Mouse (Mus musculus): ENCODE data around the gene Chek1. TPM values are rescaled to one million over a fixed set of nuclear protein-coding genes. Genes with fewer than 3 reads are reported as not detected.

Gene Chek1
- total RNA-seq (2021), result under 1 TPM; 0.12 to 0.31 TPM
- long read RNA-seq, experiment 1, result 0 reads
- long read RNA-seq, experiment 2, partial matches to known transcripts, result 0 of 1 reads
- long read RNA-seq, experiment 2, other reads (novel, unspliced or antisense), result 0 of 1 reads

GRCm38 (mm10) chr9:36727034-36727755, at the start of gene Chek1:
Chek1 (minus strand) TSS chr9:36727065.
- no peak for DNase-seq
- intact Hi-C loops (cut with DNase I), result no loop called here

- intact Hi-C loops (cut with DNase I), result no loop called here
- DNase-seq, result no peak
Measured at GRCm38 (mm10) chr9:36769048-36769413, 42.2 kb upstream of the Chek1 start.

DNA sequence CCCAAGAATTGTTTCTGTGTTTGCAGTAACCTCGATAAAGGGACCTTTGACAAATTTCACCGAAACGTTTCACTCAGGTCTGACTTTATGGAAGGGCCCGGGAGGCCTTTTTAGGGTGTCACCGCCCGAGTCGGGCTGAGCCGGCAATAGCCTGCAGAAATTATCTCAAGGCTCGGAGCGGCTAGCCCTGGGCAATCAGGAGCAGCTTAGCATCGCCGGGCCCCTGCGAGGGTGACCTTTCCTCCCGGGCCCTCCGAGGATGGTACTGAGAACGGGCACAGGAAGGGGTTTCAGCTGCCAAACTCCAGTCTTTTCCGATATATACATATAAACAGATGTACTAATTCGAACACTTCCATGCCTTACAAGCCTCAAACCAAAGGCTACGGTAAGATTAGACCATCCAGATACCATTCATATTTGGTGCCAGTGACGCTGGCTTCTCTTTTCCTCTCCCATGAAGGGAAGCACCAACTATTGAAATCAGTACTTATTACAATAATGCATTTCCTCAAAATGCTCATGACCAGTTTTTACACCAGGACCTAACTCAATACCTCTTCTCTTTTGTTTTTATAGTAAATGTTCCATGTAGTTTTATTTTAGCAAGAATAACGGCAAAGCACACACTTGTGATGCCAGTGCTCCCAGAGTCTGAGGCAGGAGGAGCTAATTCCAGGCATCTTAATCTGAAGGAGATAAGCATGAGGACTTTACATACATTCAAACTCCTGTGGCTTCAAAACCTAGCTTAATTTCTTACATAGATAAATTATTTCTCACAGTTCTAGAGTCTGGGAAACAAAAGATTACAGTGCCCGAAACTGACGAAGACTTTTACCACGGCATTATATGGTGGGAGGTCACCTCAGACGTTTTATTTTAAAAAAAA, 41.5 kb upstream of the Chek1 start:
- DNase-seq, result peak; percentile 14 to 43
- intact Hi-C loops (cut with DNase I), result no loop called here

DNA sequence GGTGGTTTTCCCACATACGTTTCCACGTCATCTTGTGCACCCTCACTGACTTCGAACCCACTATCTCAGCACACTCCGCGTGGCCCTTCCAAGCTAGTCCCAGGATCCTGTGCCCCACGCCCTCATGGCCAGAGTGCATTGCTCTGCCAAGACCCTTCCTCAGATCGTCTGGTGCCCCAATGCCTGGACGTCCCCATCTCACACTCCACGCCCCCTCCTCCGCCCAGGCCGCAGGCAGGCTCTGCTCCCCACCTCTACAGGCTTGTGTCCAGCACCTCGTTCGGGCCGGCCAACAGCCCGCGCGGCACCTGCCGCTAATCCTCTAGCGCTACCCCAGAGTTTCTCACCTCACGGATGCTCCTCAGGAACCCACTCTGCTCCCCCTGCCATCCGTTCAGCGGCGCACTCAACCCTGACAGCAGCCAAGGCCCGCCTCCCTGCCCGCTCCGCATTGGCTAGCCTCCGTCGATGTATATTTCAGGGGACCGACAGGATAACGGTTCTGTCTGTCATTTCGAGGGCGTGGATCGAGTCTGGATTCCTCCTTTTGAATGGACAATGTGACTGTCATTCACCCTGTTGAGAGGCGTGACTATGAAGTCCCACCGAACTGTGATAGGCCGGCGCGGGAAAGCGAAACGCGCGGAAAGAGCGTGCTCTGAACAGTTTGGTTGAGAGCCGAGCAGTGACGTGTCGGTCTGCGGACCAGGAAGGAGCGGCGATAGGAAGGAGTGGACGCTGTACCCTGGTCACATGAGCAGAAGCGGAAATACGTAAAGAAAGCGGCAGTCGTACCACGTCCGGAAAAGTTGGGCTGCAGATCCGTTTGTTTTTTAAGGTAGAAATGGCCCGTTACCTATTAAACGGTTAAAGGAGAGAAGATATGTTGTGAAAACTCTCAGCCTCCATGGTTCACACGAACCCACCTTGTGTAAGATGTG, 40.6 kb upstream of the Chek1 start, which contains the start of gene Stt3a:
Stt3a (minus strand) TSS at position 477 of the 941 bp plus-strand sequence.
- intact Hi-C loops (cut with DNase I), result no loop called here
- DNase-seq, result peak; percentile 97 to 99

DNA sequence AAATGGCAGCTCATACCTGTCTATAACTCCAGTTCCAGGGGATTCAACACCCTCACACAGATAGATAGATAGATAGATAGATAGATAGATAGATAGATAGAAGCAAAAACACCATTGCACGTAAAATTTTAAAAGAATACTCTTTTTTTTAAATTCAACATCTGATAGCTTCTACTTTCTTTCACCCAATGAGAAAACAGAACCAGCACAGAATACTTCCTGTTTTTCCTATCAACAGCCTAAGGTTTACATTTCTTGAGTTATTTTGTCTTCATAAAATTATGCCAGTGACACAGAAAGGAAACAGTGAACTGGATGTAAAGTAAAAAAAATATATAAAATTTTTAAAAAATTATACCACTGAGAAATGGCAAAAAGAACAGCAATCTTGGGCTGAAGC, 37.5 kb upstream of the Chek1 start:
- intact Hi-C loops (cut with DNase I), result no loop called here
- DNase-seq, result no peak

- DNase-seq, result peak; percentile 79 to 83
- intact Hi-C loops (cut with DNase I), result no loop called here
Measured at GRCm38 (mm10) chr9:36726131-36727033, 483 bp downstream of the Chek1 start.

DNA sequence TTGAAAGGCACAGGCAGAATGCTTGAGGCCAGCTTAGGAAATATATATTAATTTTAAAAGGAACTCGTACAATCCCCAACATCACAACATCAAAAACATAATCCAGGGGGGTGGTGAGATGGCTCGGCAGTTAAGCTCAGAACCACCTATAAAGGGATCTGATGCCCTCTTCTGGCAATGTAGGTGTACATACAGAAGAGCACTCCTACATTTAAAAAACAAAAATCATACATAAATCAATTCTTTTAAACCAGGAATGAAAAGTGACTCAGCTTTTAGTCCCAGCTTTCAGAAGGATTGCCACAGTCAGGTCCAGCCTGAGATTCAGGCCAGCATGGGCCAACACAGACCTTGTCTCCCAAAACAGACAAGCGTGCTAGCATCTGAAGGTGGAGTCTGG, 10.2 kb downstream of the Chek1 start:
- no peak for DNase-seq
- intact Hi-C loops (cut with DNase I), result no loop called here

DNA sequence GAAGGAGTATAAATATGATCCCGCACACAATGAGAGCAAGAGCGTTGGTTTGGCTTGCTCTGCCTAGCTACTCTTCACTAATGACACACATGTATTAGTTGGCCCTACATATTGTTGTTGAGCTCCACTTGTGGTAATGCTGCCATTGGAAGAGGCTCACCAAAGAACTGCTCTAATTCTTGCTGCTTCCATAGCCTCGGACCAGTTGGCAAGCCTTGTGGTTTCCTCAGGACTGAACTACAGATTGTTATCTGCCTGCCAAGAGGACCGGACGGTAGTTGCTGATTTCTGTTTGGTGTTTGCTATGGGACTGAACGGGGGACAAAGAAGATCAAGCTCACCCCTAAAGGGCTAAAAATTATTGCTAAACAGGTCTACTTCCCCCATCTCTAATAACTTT, 19.6 kb downstream of the Chek1 start:
- no peak for DNase-seq
- intact Hi-C loops (cut with DNase I), result no loop called here

DNA sequence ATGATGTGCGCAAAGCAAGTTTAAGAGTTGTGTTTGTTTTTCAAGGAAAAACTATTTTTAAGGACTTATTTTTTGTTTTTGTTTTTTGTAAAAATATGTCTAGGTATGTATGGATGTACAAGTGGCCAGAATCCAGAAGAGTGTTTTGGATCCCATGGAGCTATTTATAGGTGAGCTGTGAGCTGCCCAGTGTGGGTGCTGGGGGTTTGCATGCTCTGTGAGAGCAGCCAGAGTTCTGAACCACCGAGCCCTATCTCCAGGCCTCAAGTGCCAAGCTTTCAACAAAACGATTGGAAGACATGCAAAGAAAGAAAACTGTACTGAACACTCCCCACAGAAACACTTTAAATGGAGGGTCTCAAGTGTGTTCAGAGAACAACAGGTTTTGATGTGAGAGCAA, 20.9 kb downstream of the Chek1 start:
- DNase-seq, result no peak
- intact Hi-C loops (cut with DNase I), result no loop called here

- intact Hi-C loops (cut with DNase I), result no loop called here
- DNase-seq, result no peak
Measured at GRCm38 (mm10) chr9:36694276-36694675, 32.6 kb downstream of the Chek1 start.

GRCm38 (mm10) chr9:36692920-36693319, 33.9 kb downstream of the Chek1 start, which contains the start of gene Acrv1:
Acrv1 (plus strand) TSS chr9:36693220.
- DNase-seq, result no peak

DNA sequence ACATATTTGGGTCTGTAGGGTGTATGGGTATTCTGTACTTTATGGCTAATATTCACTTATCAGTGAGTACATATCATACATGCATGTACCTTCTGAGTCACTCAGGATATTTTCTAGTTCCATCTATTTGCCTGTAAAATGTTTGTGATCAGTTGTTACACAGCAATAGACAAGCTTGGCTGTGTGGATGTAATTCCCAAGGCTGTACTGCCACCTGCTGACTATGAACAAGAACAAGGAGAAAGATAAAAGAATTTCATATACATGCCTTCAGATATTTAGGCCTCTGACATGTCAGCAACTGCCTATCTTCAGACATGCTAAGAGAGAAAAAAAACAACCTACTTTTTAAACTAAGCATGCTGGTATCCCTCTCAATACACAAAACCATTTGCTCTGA, 39.5 kb downstream of the Chek1 start:
- intact Hi-C loops (cut with DNase I), result no loop called here
- no peak for DNase-seq

More at GRCm38 (mm10) chr9:36692920-36693319, 33.9 kb downstream of the Chek1 start, which contains the start of gene Acrv1:
- intact Hi-C loops (cut with DNase I), result no loop called here

DNA sequence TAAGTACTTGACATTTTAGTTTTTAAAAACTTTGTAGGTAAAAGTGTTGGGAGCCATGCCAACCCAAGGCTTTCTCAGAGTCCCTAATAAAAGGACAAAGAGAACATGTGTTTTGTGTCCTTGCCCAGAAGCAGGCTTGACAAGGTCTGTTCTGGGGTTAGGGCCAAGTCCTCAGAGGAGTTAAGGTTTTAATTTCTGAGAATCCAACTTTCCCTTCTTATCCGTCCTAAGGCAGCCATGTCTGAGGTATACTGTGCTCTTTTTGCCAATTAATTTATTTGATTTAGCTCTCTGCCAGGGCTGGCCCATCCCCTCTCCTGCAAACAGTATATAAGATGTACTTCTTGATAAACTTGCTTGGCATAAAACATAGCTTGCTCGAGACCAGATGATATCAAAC, 45.4 kb downstream of the Chek1 start:
- intact Hi-C loops (cut with DNase I), result no loop called here
- no peak for DNase-seq

Other genes starting within 250 kb of the Chek1 start
- not detected for gene Gm5615, start 185.1 kb downstream of the Chek1 start, total RNA-seq (2021)
- not detected for gene Gm17689, start 144.4 kb downstream of the Chek1 start, total RNA-seq (2021)
- not detected for gene A630095E13Rik, start 83.7 kb downstream of the Chek1 start, total RNA-seq (2021)
- not detected for gene Acrv1, start 33.8 kb downstream of the Chek1 start, total RNA-seq (2021)
- 10 to 100 TPM; 36.2 to 42.6 TPM for gene Stt3a, start 40.6 kb upstream of the Chek1 start, total RNA-seq (2021)
- 10 to 100 TPM; 69.0 to 73.0 TPM for gene Ei24, start 70.3 kb upstream of the Chek1 start, total RNA-seq (2021)
- gene Fez1, start 94.8 kb upstream of the Chek1 start, total RNA-seq (2021), result 1 to 10 TPM; 2.8 to 3.6 TPM

All from gastrocnemius, postnatal 36 days (tissue).